Mouse (Mus musculus): ENCODE measurements around the gene Gjc3. TPM values are rescaled to one million over a fixed set of nuclear protein-coding genes. Genes with fewer than 3 reads are reported as not detected.
"Not testable (repeated sequence)": the region's sequence is repeated elsewhere in the genome, so short reads cannot be mapped to it uniquely, and the experiment has no call there.

Gene Gjc3
- total and polyA plus RNA-seq, 3 experiments, result 0.11 TPM; not detected in 2

- H3K36me3 ChIP-seq (replicated peaks), result no peaks in the 10 kb centered on the region
Observed at GRCm38 (mm10) chr5:137947303-137947702, 15.6 kb downstream of the Gjc3 start.

GRCm38 (mm10) chr5:137943133-137943532 lies 19.8 kb downstream of the Gjc3 start:
- Histone ChIP-seq H3K36me3 (replicated peaks) (no peaks in the 10 kb centered on the region), H3K4me3 (ENCODE audit: low read depth, low read length) (no peak overlapping the region), H3K4me1 (ENCODE audit: insufficient read depth, low read depth, low read length) (no peaks in the 10 kb centered on the region), H3K9me3 (replicated peaks) (no peaks in the 10 kb centered on the region), H3K27me3 (ENCODE audit: insufficient read depth, low read length) (no peaks in the 10 kb centered on the region)
- no peak for ATAC-seq (ENCODE audit: extremely low read depth, insufficient number of reproducible peaks, low FRiP score, poor library complexity, severe bottlenecking)
- no peak for TF ChIP-seq GATA2 (IDR thresholded peaks at IDR 0.05; ENCODE audit: borderline replicate concordance, low read depth, low read length)
- TF ChIP-seq TAL1 (conservative IDR thresholded peaks at IDR 0.05; ENCODE audit: low read depth, low read length), result no peak
- no peak for TF ChIP-seq CTCF (IDR thresholded peaks at IDR 0.05; ENCODE audit: low read depth, low read length)
- no peak for TF ChIP-seq POLR2AphosphoS5 (IDR thresholded peaks at IDR 0.05; ENCODE audit: insufficient replicate concordance, low read depth, low read length)
- TF ChIP-seq GATA1 (IDR thresholded peaks at IDR 0.05; ENCODE audit: borderline replicate concordance, low read length), result no peak
- DNase-seq (ENCODE audit: low spot score), result no peak

More at GRCm38 (mm10) chr5:137947303-137947702, 15.6 kb downstream of the Gjc3 start:
- Histone ChIP-seq H3K9me3 (replicated peaks) (no peaks in the 10 kb centered on the region), H3K4me1 (ENCODE audit: insufficient read depth, low read depth, low read length) (no peaks in the 10 kb centered on the region), H3K27me3 (ENCODE audit: insufficient read depth, low read length) (no peaks in the 10 kb centered on the region), H3K4me3 (ENCODE audit: low read depth, low read length) (no peak overlapping the region)
- ATAC-seq (ENCODE audit: extremely low read depth, insufficient number of reproducible peaks, low FRiP score, poor library complexity, severe bottlenecking) (no peak), DNase-seq (ENCODE audit: low spot score) (no peak)
- no peak for TF ChIP-seq GATA2 (IDR thresholded peaks at IDR 0.05; ENCODE audit: borderline replicate concordance, low read depth, low read length)
- TF ChIP-seq GATA1 (IDR thresholded peaks at IDR 0.05; ENCODE audit: borderline replicate concordance, low read length), result no peak
- TF ChIP-seq CTCF (IDR thresholded peaks at IDR 0.05; ENCODE audit: low read depth, low read length), result no peak
- TF ChIP-seq POLR2AphosphoS5 (IDR thresholded peaks at IDR 0.05; ENCODE audit: insufficient replicate concordance, low read depth, low read length), result no peak
- no peak for TF ChIP-seq TAL1 (conservative IDR thresholded peaks at IDR 0.05; ENCODE audit: low read depth, low read length)

GRCm38 (mm10) chr5:137940948-137941347 lies 21.9 kb downstream of the Gjc3 start:
- no peak overlapping the region for H3K4me3 ChIP-seq (ENCODE audit: low read depth, low read length)
- TF ChIP-seq POLR2AphosphoS5 (IDR thresholded peaks at IDR 0.05; ENCODE audit: insufficient replicate concordance, low read depth, low read length) (no peak), GATA2 (IDR thresholded peaks at IDR 0.05; ENCODE audit: borderline replicate concordance, low read depth, low read length) (no peak), GATA1 (IDR thresholded peaks at IDR 0.05; ENCODE audit: borderline replicate concordance, low read length) (no peak), TAL1 (conservative IDR thresholded peaks at IDR 0.05; ENCODE audit: low read depth, low read length) (no peak), CTCF (IDR thresholded peaks at IDR 0.05; ENCODE audit: low read depth, low read length) (no peak)
- H3K27me3 ChIP-seq (ENCODE audit: insufficient read depth, low read length), result no peaks in the 10 kb centered on the region
- H3K4me1 ChIP-seq (ENCODE audit: insufficient read depth, low read depth, low read length), result no peaks in the 10 kb centered on the region
- ATAC-seq (ENCODE audit: extremely low read depth, insufficient number of reproducible peaks, low FRiP score, poor library complexity, severe bottlenecking), result no peak
- no peaks in the 10 kb centered on the region for H3K36me3 ChIP-seq (replicated peaks)
- no peak for DNase-seq (ENCODE audit: low spot score)
- no peaks in the 10 kb centered on the region for H3K9me3 ChIP-seq (replicated peaks)

GRCm38 (mm10) chr5:137937238-137937637 lies 25.7 kb downstream of the Gjc3 start:
- Histone ChIP-seq H3K27me3 (ENCODE audit: insufficient read depth, low read length) (no peaks in the 10 kb centered on the region), H3K36me3 (replicated peaks) (no peaks in the 10 kb centered on the region), H3K4me3 (ENCODE audit: low read depth, low read length) (no peak overlapping the region), H3K4me1 (ENCODE audit: insufficient read depth, low read depth, low read length) (no peaks in the 10 kb centered on the region), H3K9me3 (replicated peaks) (no peaks in the 10 kb centered on the region)
- ATAC-seq (ENCODE audit: extremely low read depth, insufficient number of reproducible peaks, low FRiP score, poor library complexity, severe bottlenecking) (no peak), DNase-seq (ENCODE audit: low spot score) (no peak)
- TF ChIP-seq GATA1 (IDR thresholded peaks at IDR 0.05; ENCODE audit: borderline replicate concordance, low read length), result no peak
- TF ChIP-seq POLR2AphosphoS5 (IDR thresholded peaks at IDR 0.05; ENCODE audit: insufficient replicate concordance, low read depth, low read length), result no peak
- TF ChIP-seq TAL1 (conservative IDR thresholded peaks at IDR 0.05; ENCODE audit: low read depth, low read length), result no peak
- TF ChIP-seq CTCF (IDR thresholded peaks at IDR 0.05; ENCODE audit: low read depth, low read length), result no peak
- no peak for TF ChIP-seq GATA2 (IDR thresholded peaks at IDR 0.05; ENCODE audit: borderline replicate concordance, low read depth, low read length)

- Histone ChIP-seq H3K36me3 (replicated peaks) (no peaks in the 10 kb centered on the region), H3K4me3 (ENCODE audit: low read depth, low read length) (no peak overlapping the region), H3K27me3 (ENCODE audit: insufficient read depth, low read length) (no peaks in the 10 kb centered on the region), H3K9me3 (replicated peaks) (no peaks in the 10 kb centered on the region), H3K4me1 (ENCODE audit: insufficient read depth, low read depth, low read length) (no peaks in the 10 kb centered on the region)
- TF ChIP-seq GATA2 (IDR thresholded peaks at IDR 0.05; ENCODE audit: borderline replicate concordance, low read depth, low read length) (no peak), TAL1 (conservative IDR thresholded peaks at IDR 0.05; ENCODE audit: low read depth, low read length) (no peak), GATA1 (IDR thresholded peaks at IDR 0.05; ENCODE audit: borderline replicate concordance, low read length) (no peak), POLR2AphosphoS5 (IDR thresholded peaks at IDR 0.05; ENCODE audit: insufficient replicate concordance, low read depth, low read length) (no peak), CTCF (IDR thresholded peaks at IDR 0.05; ENCODE audit: low read depth, low read length) (no peak)
- DNase-seq (ENCODE audit: low spot score) (no peak), ATAC-seq (ENCODE audit: extremely low read depth, insufficient number of reproducible peaks, low FRiP score, poor library complexity, severe bottlenecking) (no peak)
Observed at GRCm38 (mm10) chr5:137936486-137936885, 26.4 kb downstream of the Gjc3 start.

- not testable (repeated sequence) for DNase-seq (ENCODE audit: low spot score); H3K4me3 ChIP-seq (ENCODE audit: low read depth, low read length); H3K4me1 ChIP-seq (ENCODE audit: insufficient read depth, low read depth, low read length); H3K27me3 ChIP-seq (ENCODE audit: insufficient read depth, low read length); H3K9me3 ChIP-seq (replicated peaks); ATAC-seq (ENCODE audit: extremely low read depth, insufficient number of reproducible peaks, low FRiP score, poor library complexity, severe bottlenecking); H3K36me3 ChIP-seq (replicated peaks)
Observed at GRCm38 (mm10) chr5:137933934-137934333, 29.0 kb downstream of the Gjc3 start.

- no peaks in the 10 kb centered on the region; the same call in 1 of the 2 replicates for H3K27me3 ChIP-seq (ENCODE audit: insufficient read depth, low read length)
- H3K4me1 ChIP-seq (ENCODE audit: insufficient read depth, low read depth, low read length), result no peaks in the 10 kb centered on the region
- ATAC-seq (ENCODE audit: extremely low read depth, insufficient number of reproducible peaks, low FRiP score, poor library complexity, severe bottlenecking), result no peak
- TF ChIP-seq TAL1 (conservative IDR thresholded peaks at IDR 0.05; ENCODE audit: low read depth, low read length) (no peak), CTCF (IDR thresholded peaks at IDR 0.05; ENCODE audit: low read depth, low read length) (no peak), GATA1 (IDR thresholded peaks at IDR 0.05; ENCODE audit: borderline replicate concordance, low read length) (no peak), GATA2 (IDR thresholded peaks at IDR 0.05; ENCODE audit: borderline replicate concordance, low read depth, low read length) (no peak), POLR2AphosphoS5 (IDR thresholded peaks at IDR 0.05; ENCODE audit: insufficient replicate concordance, low read depth, low read length) (no peak)
- H3K9me3 ChIP-seq (replicated peaks), result no peaks in the 10 kb centered on the region
- no peaks in the 10 kb centered on the region for H3K36me3 ChIP-seq (replicated peaks)
- DNase-seq (ENCODE audit: low spot score), result no peak
- no peak overlapping the region for H3K4me3 ChIP-seq (ENCODE audit: low read depth, low read length)
Observed at GRCm38 (mm10) chr5:137928439-137928838, 34.5 kb downstream of the Gjc3 start.
